Mouse (Mus musculus): Measurements from ENCODE around the gene Zc3hc1.

Zc3hc1 gene

DNA sequence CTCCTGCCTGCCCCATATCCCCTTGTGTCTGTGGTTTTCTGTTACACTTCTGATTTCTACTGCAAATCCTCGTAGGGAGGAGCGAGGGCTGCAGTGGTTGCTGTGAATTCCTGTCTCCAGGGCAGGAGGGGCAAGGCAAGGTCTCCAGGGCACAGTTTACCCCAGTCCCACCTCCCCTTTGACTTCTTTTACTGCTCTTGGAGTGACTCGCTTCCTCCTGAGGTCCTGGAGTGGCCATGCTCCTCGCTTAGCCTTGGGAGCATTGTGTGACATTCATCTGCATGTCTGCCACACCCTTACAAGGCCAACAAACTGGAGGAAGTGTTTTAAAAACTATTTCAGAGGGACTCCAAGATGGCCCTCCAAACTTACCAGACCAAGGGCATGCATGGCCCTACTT, 69.8 kb downstream of the Zc3hc1 start:
- DNase-seq (ENCODE audit: low read depth, low spot score) = no peak

DNA sequence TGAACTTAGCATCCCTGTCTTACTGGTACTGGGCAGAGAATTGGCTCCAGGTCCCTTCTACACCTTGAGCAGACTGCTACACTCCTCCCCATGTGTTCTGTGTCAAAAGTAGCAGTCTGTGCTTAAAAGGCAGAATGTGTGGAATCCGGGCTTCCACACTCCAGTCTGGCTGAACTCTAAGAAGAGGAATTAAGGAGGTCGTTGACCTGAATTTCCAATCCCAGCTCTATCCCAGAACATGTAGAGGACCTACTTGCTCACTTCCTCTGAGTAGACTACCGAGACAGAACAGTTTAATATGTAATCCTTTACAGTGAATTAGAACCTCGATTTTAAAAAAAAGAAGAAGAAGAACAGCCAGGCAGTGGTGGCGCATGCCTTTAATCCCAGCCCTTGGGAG, 71.6 kb downstream of the Zc3hc1 start:
- no peak for DNase-seq (ENCODE audit: low read depth, low spot score)

Data from mesoderm, embryonic 11.5 days (tissue).